Mouse (Mus musculus): Measurements from ENCODE around the gene Tmcc2. TPM values are rescaled to one million over a fixed set of nuclear protein-coding genes. Genes with fewer than 3 reads are reported as not detected.

Tmcc2 gene
- polyA plus RNA-seq, 1 experiment from 2014 or later = 4.5 TPM

DNA sequence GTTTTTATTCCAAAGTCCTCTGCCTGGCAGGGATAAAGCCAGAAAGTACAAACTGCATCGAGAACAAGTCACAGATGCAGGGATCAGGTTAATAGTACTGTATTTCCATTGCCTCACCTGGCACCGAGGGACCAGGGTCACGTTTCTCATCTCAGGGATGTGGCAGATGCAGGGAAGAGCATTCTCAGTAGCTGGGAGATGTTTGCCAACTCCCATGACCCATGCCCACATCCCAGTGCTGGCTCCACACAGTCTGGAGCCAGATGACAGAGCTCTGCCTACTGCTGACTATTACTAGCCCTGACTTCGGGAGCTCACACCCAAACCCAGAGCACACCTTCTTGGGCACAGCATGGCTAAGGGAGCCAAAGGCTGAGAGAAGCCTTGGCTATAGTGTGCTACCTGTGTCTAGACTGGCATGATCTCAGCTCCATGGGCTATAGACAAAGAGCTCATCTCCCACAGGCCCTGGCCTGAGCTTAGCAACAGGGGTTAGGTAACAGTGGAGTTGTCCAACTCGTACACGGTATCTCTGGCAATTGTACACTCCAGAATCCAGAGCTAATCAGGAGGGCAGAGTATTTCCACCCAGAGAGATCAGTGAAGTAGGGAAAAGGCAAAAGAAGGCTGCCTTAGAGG lies 18.1 kb downstream of the Tmcc2 start:
- 77% methylated on average over 6 of the region's 6 CpGs for whole genome bisulfite sequencing
- no peak overlapping the region for H3K27ac ChIP-seq
- no peak for ATAC-seq (replicated peaks; ENCODE audit: low FRiP score, low read depth)

DNA sequence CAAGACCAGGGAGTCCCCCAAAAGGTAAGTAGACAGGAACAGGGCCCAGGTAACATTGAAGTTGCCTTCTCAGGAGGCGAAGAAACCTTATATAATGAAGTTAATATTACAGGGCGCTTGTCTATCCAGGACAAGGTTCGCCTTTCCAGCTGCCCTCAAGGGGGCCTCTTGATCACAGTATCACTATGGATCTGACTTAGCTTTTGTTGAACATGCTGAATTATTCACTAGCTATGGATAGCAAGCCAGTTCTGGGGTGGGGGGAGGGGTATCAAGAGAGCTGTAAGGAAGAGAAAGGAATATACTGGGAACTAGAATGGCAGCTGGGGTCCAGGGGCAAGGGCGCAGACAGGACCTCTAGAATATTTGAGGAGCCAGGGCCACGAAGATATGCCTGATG lies 18.7 kb downstream of the Tmcc2 start:
- H3K4me1 ChIP-seq (replicated peaks; ENCODE audit: insufficient read depth, low read length) = peaks cover 29% of the 10 kb centered on the region
- 79% methylated on average over 5 of the region's 5 CpGs for WGBS
- H3K4me3 ChIP-seq (replicated peaks; ENCODE audit: low read depth, low read length) = no peak overlapping the region
- H3K4me2 ChIP-seq (ENCODE audit: low read length) = no peak overlapping the region
- H3K36me3 ChIP-seq (ENCODE audit: insufficient read depth, low read length) = no peaks in the 10 kb centered on the region
- H3K27ac ChIP-seq = no peak overlapping the region
- DNase-seq (ENCODE audit: low spot score) = no peak
- no peaks in the 10 kb centered on the region for H3K27me3 ChIP-seq (ENCODE audit: insufficient read depth, low read length)
- ATAC-seq (replicated peaks; ENCODE audit: low FRiP score, low read depth) = no peak
- TF ChIP-seq CTCF (IDR thresholded peaks at IDR 0.05; ENCODE audit: low read depth) = no peak; the same call in 1 of the 2 replicates
- H3K9me3 ChIP-seq (replicated peaks; ENCODE audit: low read length) = no peaks in the 10 kb centered on the region
- H3K9ac ChIP-seq (ENCODE audit: low read depth, low read length) = no peak overlapping the region

More for the DNA sequence above, 18.1 kb downstream of the Tmcc2 start:
- Histone ChIP-seq H3K4me2 (ENCODE audit: low read length) (no peak overlapping the region), H3K9ac (ENCODE audit: low read depth, low read length) (no peak overlapping the region), H3K9me3 (replicated peaks; ENCODE audit: low read length) (no peaks in the 10 kb centered on the region), H3K4me1 (replicated peaks; ENCODE audit: insufficient read depth, low read length) (peaks cover 29% of the 10 kb centered on the region), H3K36me3 (ENCODE audit: insufficient read depth, low read length) (no peaks in the 10 kb centered on the region), H3K27me3 (ENCODE audit: insufficient read depth, low read length) (no peaks in the 10 kb centered on the region), H3K4me3 (replicated peaks; ENCODE audit: low read depth, low read length) (no peak overlapping the region)
- no peak for TF ChIP-seq CTCF (IDR thresholded peaks at IDR 0.05; ENCODE audit: low read depth)
- no peak for DNase-seq (ENCODE audit: low spot score)

- no peak for TF ChIP-seq CTCF (IDR thresholded peaks at IDR 0.05; ENCODE audit: low read depth)
- no peaks in the 10 kb centered on the region for H3K36me3 ChIP-seq (ENCODE audit: insufficient read depth, low read length)
- peak overlapping the region; percentile 19; the same call in 1 of the 2 replicates for H3K27ac ChIP-seq
- H3K4me1 ChIP-seq (replicated peaks; ENCODE audit: insufficient read depth, low read length) = peaks cover 24% of the 10 kb centered on the region
- H3K9ac ChIP-seq (ENCODE audit: low read depth, low read length) = no peak overlapping the region
- DNase-seq (ENCODE audit: low spot score) (no peak), ATAC-seq (replicated peaks; ENCODE audit: low FRiP score, low read depth) (no peak)
- no peak overlapping the region for H3K4me2 ChIP-seq (ENCODE audit: low read length)
- H3K27me3 ChIP-seq (ENCODE audit: insufficient read depth, low read length) = no peaks in the 10 kb centered on the region
- no peak overlapping the region for H3K4me3 ChIP-seq (replicated peaks; ENCODE audit: low read depth, low read length)
- no peaks in the 10 kb centered on the region for H3K9me3 ChIP-seq (replicated peaks; ENCODE audit: low read length)
- 50% methylated on average over 8 of the region's 8 CpGs for WGBS
Measured at GRCm38 (mm10) chr1:132371298-132372081, 19.6 kb downstream of the Tmcc2 start.

- WGBS = 68% methylated on average over 9 of the region's 9 CpGs
- no peak for TF ChIP-seq CTCF (IDR thresholded peaks at IDR 0.05; ENCODE audit: low read depth)
- DNase-seq (ENCODE audit: low spot score) (no peak), ATAC-seq (replicated peaks; ENCODE audit: low FRiP score, low read depth) (no peak)
- no peak overlapping the region for H3K27ac ChIP-seq
- no peaks in the 10 kb centered on the region for H3K9me3 ChIP-seq (replicated peaks; ENCODE audit: low read length)
- H3K4me2 ChIP-seq (ENCODE audit: low read length) = no peak overlapping the region
- H3K4me3 ChIP-seq (replicated peaks; ENCODE audit: low read depth, low read length) = no peak overlapping the region
- H3K9ac ChIP-seq (ENCODE audit: low read depth, low read length) = no peak overlapping the region
- peaks cover 20% of the 10 kb centered on the region for H3K4me1 ChIP-seq (replicated peaks; ENCODE audit: insufficient read depth, low read length)
- H3K27me3 ChIP-seq (ENCODE audit: insufficient read depth, low read length) = no peaks in the 10 kb centered on the region
- no peaks in the 10 kb centered on the region for H3K36me3 ChIP-seq (ENCODE audit: insufficient read depth, low read length)
Measured at GRCm38 (mm10) chr1:132370681-132371173, 20.4 kb downstream of the Tmcc2 start.

GRCm38 (mm10) chr1:132367692-132368506 lies 23.2 kb downstream of the Tmcc2 start:
- Histone ChIP-seq H3K4me2 (ENCODE audit: low read length) (no peak overlapping the region), H3K4me1 (replicated peaks; ENCODE audit: insufficient read depth, low read length) (peaks cover 5% of the 10 kb centered on the region; the same call in 1 of the 2 replicates), H3K4me3 (replicated peaks; ENCODE audit: low read depth, low read length) (no peak overlapping the region), H3K9ac (ENCODE audit: low read depth, low read length) (no peak overlapping the region), H3K36me3 (ENCODE audit: insufficient read depth, low read length) (0 out of 2 replicates have a peak, but pooled peaks cover 5% of the 10 kb centered on the region), H3K9me3 (replicated peaks; ENCODE audit: low read length) (no peaks in the 10 kb centered on the region), H3K27ac (no peak overlapping the region), H3K27me3 (ENCODE audit: insufficient read depth, low read length) (no peaks in the 10 kb centered on the region)
- peak; percentile 94 for DNase-seq (ENCODE audit: low spot score)
- 25% methylated on average over 7 of the region's 7 CpGs for WGBS
- TF ChIP-seq CTCF (IDR thresholded peaks at IDR 0.05; ENCODE audit: low read depth) = peak; percentile 99
- ATAC-seq (replicated peaks; ENCODE audit: low FRiP score, low read depth) = peak; percentile 80

DNA sequence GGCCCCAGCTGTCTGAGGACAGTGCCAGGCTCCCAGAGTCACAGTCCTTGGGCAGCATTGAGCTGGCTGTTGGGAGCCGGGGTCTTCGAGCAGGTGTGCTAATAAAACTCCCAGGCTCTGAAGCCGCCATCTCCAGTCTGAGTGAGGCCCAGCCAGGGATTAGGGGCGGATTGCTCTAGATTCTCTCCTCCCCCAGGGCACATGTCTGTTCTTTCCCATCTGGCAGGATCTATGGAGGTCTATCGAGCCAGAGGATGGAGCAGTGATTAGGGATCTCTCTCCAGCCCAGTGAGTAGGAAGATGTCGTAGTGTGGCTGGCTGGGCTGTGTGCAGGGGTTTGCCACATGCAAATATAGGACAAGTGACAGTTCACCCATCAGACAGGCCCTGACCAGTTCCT lies 24.1 kb downstream of the Tmcc2 start:
- 71% methylated on average over 6 of the region's 6 CpGs for WGBS
- H3K27ac ChIP-seq = no peak overlapping the region
- ATAC-seq (replicated peaks; ENCODE audit: low FRiP score, low read depth) (no peak), DNase-seq (ENCODE audit: low spot score) (no peak)
- no peaks in the 10 kb centered on the region for H3K4me1 ChIP-seq (replicated peaks; ENCODE audit: insufficient read depth, low read length)
- TF ChIP-seq CTCF (IDR thresholded peaks at IDR 0.05; ENCODE audit: low read depth) = no peak
- H3K36me3 ChIP-seq (ENCODE audit: insufficient read depth, low read length) = 0 out of 2 replicates have a peak, but pooled peaks cover 5% of the 10 kb centered on the region
- H3K4me2 ChIP-seq (ENCODE audit: low read length) = no peak overlapping the region
- H3K9me3 ChIP-seq (replicated peaks; ENCODE audit: low read length) = no peaks in the 10 kb centered on the region
- no peaks in the 10 kb centered on the region for H3K27me3 ChIP-seq (ENCODE audit: insufficient read depth, low read length)
- no peak overlapping the region for H3K4me3 ChIP-seq (replicated peaks; ENCODE audit: low read depth, low read length)
- no peak overlapping the region for H3K9ac ChIP-seq (ENCODE audit: low read depth, low read length)

Measured in kidney, postnatal 0 days (tissue).